ENCODE assay signal across 25 mouse cellular contexts in the genomic region with DNA sequence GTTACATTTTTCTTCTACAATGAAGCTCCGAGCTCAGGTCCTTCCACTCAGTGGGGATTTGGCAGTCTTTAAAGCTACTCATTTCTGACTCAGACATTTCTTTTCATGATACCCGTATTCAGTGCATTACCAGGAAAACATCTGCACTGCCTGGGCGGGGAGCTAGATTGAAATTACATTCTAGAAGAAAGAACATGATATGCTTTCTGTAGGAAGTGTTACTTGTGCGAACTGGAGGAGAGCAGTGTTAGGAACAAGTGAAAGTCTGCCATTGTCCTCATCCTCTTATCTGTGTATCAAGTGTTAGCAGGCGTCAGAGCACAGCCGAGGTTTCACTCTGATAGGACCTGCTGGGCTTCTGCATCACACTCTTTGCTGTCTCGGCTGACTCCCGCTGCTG.
DNase-seq lines count a peak whose midpoint lies in the region; ATAC-seq lines count a peak whose summit lies in the region.
"Had no signal": no experiment of that assay in that cellular context is flagged by ENCODE, and none has a peak within 500 bp of the region (broad histone marks: within the 10 kb centered on the region; RNA-seq: fewer than 3 reads in every experiment).

No protein-coding gene starts in this region.

- no peaks in the 10 kb centered on the region for H3K27me3 ChIP-seq in kidney, embryonic 16.5 days (ENCODE audit: insufficient read depth, low read length)
- H3K27me3 ChIP-seq: embryonic facial prominence, embryonic 15.5 days; heart, embryonic 15.5 days; limb, embryonic 12.5 days; liver, embryonic 12.5 days had no signal

- no peak overlapping the region for H3K4me3 ChIP-seq in kidney, embryonic 16.5 days (ENCODE audit: low read length)
- H3K4me3 ChIP-seq: embryonic facial prominence, embryonic 15.5 days; heart, embryonic 15.5 days; hindbrain, embryonic 10.5 days; limb, embryonic 12.5 days; liver, embryonic 12.5 days had no signal

- no peak for ATAC-seq in kidney, embryonic 16.5 days (ENCODE audit: low FRiP score, low TSS enrichment)
- no peak for ATAC-seq in CD4-positive, CD25-positive, alpha-beta regulatory T cell, adult 4 months
- ATAC-seq: forebrain, postnatal 0 days; liver, embryonic 12.5 days; midbrain, embryonic 16.5 days had no signal

- H3K4me1 ChIP-seq in kidney, embryonic 16.5 days (ENCODE audit: insufficient read depth, low read length) = no peaks in the 10 kb centered on the region
- H3K4me1 ChIP-seq: embryonic facial prominence, embryonic 15.5 days; heart, embryonic 15.5 days; hindbrain, embryonic 10.5 days; limb, embryonic 12.5 days; liver, embryonic 12.5 days had no signal

- H3K27ac ChIP-seq in kidney, embryonic 16.5 days (ENCODE audit: low read length) = no peak overlapping the region
- H3K27ac ChIP-seq: embryonic facial prominence, embryonic 15.5 days; heart, embryonic 15.5 days; hindbrain, embryonic 10.5 days; limb, embryonic 12.5 days; liver, embryonic 12.5 days had no signal

- peak; percentile 8 for DNase-seq in layer of hippocampus, adult 11-12 months (ENCODE audit: low spot score)
- no peak for DNase-seq in layer of hippocampus, postnatal 10 days (ENCODE audit: low spot score in 2 of 2)
- peak; percentile 61 to 71 for DNase-seq in right cerebral cortex, adult 2 months (ENCODE audit: low spot score in 2 of 2)
- DNase-seq in right cerebral cortex, postnatal 14 days = no peak
- DNase-seq in left cerebral cortex, adult 8-10 months (ENCODE audit: low spot score in 2 of 2) = peak; percentile 8 to 50
- DNase-seq in telencephalon, adult 2 months (ENCODE audit: low read depth, low spot score) = peak; percentile 73
- DNase-seq: adrenal gland, postnatal 25 days; cerebellum, adult 11-12 months; cerebellum, postnatal 25 days; embryo, embryonic 11 days; forebrain, postnatal 0 days; gastrocnemius, postnatal 14 days; kidney, adult 18-20 months; kidney, postnatal 25 days; lung, embryonic 14.5 days; lung, postnatal 36 days; retina, postnatal 1 day had no signal

- H3K36me3 ChIP-seq in kidney, embryonic 16.5 days (ENCODE audit: insufficient read depth, low read length) = no peaks in the 10 kb centered on the region
- H3K36me3 ChIP-seq: embryonic facial prominence, embryonic 15.5 days; heart, embryonic 15.5 days; hindbrain, embryonic 10.5 days; limb, embryonic 12.5 days; liver, embryonic 12.5 days had no signal

- no peak overlapping the region for H3K4me2 ChIP-seq in kidney, embryonic 16.5 days (replicated peaks; ENCODE audit: low read depth, low read length)
- H3K4me2 ChIP-seq: embryonic facial prominence, embryonic 15.5 days; heart, embryonic 15.5 days; limb, embryonic 12.5 days; liver, embryonic 12.5 days; lung, embryonic 14.5 days had no signal

- H3K9ac ChIP-seq in kidney, embryonic 16.5 days (replicated peaks; ENCODE audit: low read length) = no peak overlapping the region
- H3K9ac ChIP-seq: embryonic facial prominence, embryonic 15.5 days; forebrain, postnatal 0 days; heart, embryonic 15.5 days; limb, embryonic 12.5 days; liver, embryonic 12.5 days; lung, embryonic 14.5 days had no signal

- 73% methylated on average over 8 of the region's 8 CpGs for WGBS in kidney, embryonic 16.5 days

- H3K9me3 ChIP-seq in kidney, embryonic 16.5 days (ENCODE audit: low read length) = no peaks in the 10 kb centered on the region
- H3K9me3 ChIP-seq: embryonic facial prominence, embryonic 15.5 days; heart, embryonic 15.5 days; hindbrain, embryonic 10.5 days; limb, embryonic 12.5 days; liver, embryonic 12.5 days had no signal

Comparison
In these comparisons a context has a peak if more than half of its experiments do, and no peak if none do; other contexts are left out.
1. DNase-seq: peak in layer of hippocampus, adult 11-12 months (single experiment), right cerebral cortex, adult 2 months (2 of 2), left cerebral cortex, adult 8-10 months (2 of 2) and telencephalon, adult 2 months (single experiment); none in layer of hippocampus, postnatal 10 days (0 of 2) and right cerebral cortex, postnatal 14 days (single experiment).